Mouse (Mus musculus): ENCODE data around the gene Gtpbp8. TPM values are rescaled to one million over a fixed set of nuclear protein-coding genes. Genes with fewer than 3 reads are reported as not detected.

Gene Gtpbp8
- polyA plus RNA-seq (2012; fragmentation: generic; extraction: Trizol) = 1 to 10 TPM in 1 of 2 experiments, under 1 TPM in 1; 0.96 to 5.4 TPM

GRCm38 (mm10) chr16:44745866-44746562 lies at the start of gene Gtpbp8:
TSS of gene Gtpbp8 (minus strand) at chr16:44746363.

GRCm38 (mm10) chr16:44765555-44766319 lies 19.6 kb upstream of the Gtpbp8 start, which contains the start of gene Cd200r1:
TSS of gene Cd200r1 (plus strand) at chr16:44765736.

GRCm38 (mm10) chr16:44724083-44724787 lies 21.9 kb downstream of the Gtpbp8 start, which contains the start of gene Nepro:
TSS of gene Nepro (plus strand) at chr16:44724301.

Other genes starting within 250 kb of the Gtpbp8 start
- 10 to 100 TPM in 1 of 2 experiments, under 1 TPM in 1; 0.07 to 17.5 TPM for gene Boc, start 187.5 kb downstream of the Gtpbp8 start, polyA plus RNA-seq (2012; fragmentation: generic; extraction: Trizol)
- gene Nepro, start 22.1 kb downstream of the Gtpbp8 start, polyA plus RNA-seq (2012; fragmentation: generic; extraction: Trizol) = 1 to 10 TPM; 1.2 to 4.3 TPM
- gene Cd200r1, start 19.4 kb upstream of the Gtpbp8 start, polyA plus RNA-seq (2012; fragmentation: generic; extraction: Trizol) = not detected
- gene Cd200r4, start 65.4 kb upstream of the Gtpbp8 start, polyA plus RNA-seq (2012; fragmentation: generic; extraction: Trizol) = not detected
- gene Cd200r2, start 120.7 kb upstream of the Gtpbp8 start, polyA plus RNA-seq (2012; fragmentation: generic; extraction: Trizol) = not detected
- gene Cd200r3, start 197.3 kb upstream of the Gtpbp8 start, polyA plus RNA-seq (2012; fragmentation: generic; extraction: Trizol) = not detected